Mouse (Mus musculus) intestine, embryonic 14.5 days (tissue): ENCODE results near the gene Eml3. TPM values are rescaled to one million over a fixed set of nuclear protein-coding genes. Genes with fewer than 3 reads are reported as not detected.

ENCODE experiments used
- ATAC-seq: fragments of 200-750 bp; cut with Nextera tagmentation; replicated peaks from 2 replicates; pipeline ENCODE4 v1.8.0; 2017; ENCODE audit warnings: low read depth, moderate number of reproducible peaks, moderate TSS enrichment, moderate library complexity; ENCODE audit not compliant: low FRiP score, low TSS enrichment
- DNase-seq: peaks from one replicate; pipeline ENCODE4 v3.0.0-alpha.2; 2018; ENCODE audit warnings: low spot score
- H3K27ac ChIP-seq: fragments of 300-500 bp; sonication (generic); 2 replicates; pipeline ENCODE4 v1.5.1; 2014; ENCODE audit warnings: low read depth, mild to moderate bottlenecking, control low read depth
- H3K27me3 ChIP-seq: fragments of 300-500 bp; sonication (generic); replicated peaks from 2 replicates; pipeline ENCODE4 v1.6.1; 2014; ENCODE audit warnings: low read length, control low read depth; ENCODE audit not compliant: control insufficient read depth, insufficient read depth
- H3K36me3 ChIP-seq: fragments of 300-500 bp; sonication (generic); 2 replicates; pipeline ENCODE4 v1.6.1; 2014; ENCODE audit warnings: low read length, control low read depth; ENCODE audit not compliant: control insufficient read depth, insufficient read depth
- H3K4me1 ChIP-seq: fragments of 300-500 bp; sonication (generic); replicated peaks from 2 replicates; pipeline ENCODE4 v1.6.1; 2014; ENCODE audit warnings: low read length, control low read depth, mixed read lengths; ENCODE audit not compliant: control insufficient read depth, insufficient read depth
- H3K4me2 ChIP-seq: fragments of 300-500 bp; sonication (generic); 2 replicates; pipeline ENCODE4 v1.6.1; 2014; ENCODE audit warnings: low read length
- H3K4me3 ChIP-seq: fragments of 300-500 bp; sonication (generic); 2 replicates; pipeline ENCODE4 v1.5.1; 2014; ENCODE audit warnings: low read depth, low read length, control low read depth, mixed read lengths
- H3K9ac ChIP-seq: fragments of 300-500 bp; sonication (generic); 2 replicates; pipeline ENCODE4 v1.6.1; 2014; ENCODE audit warnings: mild to moderate bottlenecking, low read length
- H3K9me3 ChIP-seq: fragments of 300-500 bp; sonication (generic); 2 replicates; pipeline ENCODE4 v1.6.1; 2016; ENCODE audit warnings: low read length, control low read depth; ENCODE audit not compliant: control insufficient read depth
- WGBS: fragments of 180-500 bp; shearing (Covaris S2); extraction: QIAGEN DNeasy Blood & Tissue Kit; methylation state at CpG from one replicate; pipeline ENCODE4 v1.1.7; 2014; 5-methylcytosine and 5-hydroxymethylcytosine counted together
- polyA plus RNA-seq: library from polyadenylated mRNA; unstranded; fragments of >200 nt; fragmentation: Nextera tagmentation; extraction: Ambion mirVana; gene quantifications from 2 replicates; pipeline ENCODE4 v1.2.1, GENCODE M21; 2014

Gene Eml3
- polyA plus RNA-seq, 1 experiment from 2014 or later, result 16.8 TPM

DNA sequence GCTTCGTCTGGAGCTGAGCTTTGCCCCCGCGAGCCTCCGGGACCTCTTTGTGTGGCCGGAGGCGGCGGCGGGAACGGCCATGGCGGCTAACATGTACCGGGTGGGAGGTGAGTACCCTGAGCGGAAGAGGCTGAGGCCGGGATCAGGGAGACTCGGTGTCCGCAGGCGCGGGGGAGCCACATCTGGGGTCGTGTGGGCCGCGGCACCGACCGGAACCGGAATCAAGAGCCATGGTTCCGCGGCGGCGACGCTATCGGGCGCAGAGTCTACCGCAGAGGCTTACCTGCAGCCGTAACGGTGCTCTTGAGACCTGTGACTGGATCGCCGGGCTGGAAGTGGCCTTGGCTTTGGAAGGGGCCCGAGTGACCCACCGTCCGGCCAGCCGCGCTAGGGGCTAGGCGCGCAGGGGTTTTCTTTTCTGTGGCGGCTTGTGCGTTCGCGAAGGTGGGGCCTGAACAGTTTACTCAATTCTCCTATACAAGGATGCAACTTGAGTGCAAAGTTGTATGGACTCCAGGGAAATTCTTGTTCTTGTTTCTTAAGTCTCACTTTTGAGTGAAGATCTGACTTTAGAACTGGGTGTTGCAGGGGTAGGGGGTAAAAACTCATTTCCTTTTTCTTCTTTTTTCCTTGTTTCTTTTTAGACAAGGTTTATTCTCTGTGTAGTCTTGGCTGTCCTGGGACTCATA, 13.1 kb downstream of the Eml3 start:
- H3K27me3 ChIP-seq, result no peaks in the 10 kb centered on the region
- no peak for DNase-seq
- under 1% methylated on average over 44 of the region's 46 CpGs for WGBS

DNA sequence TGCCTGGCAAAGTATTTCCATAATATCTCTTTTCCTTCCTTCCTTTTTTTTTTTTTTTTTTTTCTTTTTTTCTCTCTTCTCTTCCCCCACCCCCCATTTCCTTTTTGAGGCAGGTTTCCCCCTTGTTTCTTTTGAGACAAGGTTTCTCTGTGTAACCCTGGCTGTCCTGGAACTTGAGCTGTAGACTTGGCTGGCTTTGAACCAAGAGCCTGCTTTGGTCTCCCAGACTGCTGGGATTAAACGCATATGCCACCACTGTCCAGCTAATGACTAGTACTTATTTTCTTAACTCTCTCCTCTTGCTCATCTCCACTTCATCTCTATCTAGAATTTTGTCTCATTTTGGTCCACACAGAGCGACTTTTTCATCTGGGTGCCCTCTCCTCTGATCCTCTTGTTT, 13.7 kb downstream of the Eml3 start:
- Histone ChIP-seq H3K9me3 (no peaks in the 10 kb centered on the region), H3K4me3 (peak overlapping the region; percentile 98), H3K36me3 (peaks cover 47% of the 10 kb centered on the region), H3K27me3 (no peaks in the 10 kb centered on the region), H3K4me1 (peaks cover 26% of the 10 kb centered on the region), H3K4me2 (peak overlapping the region; percentile 75), H3K27ac (peak overlapping the region; percentile 98; the same call in 1 of the 2 replicates), H3K9ac (peak overlapping the region; percentile 99)
- no peak for DNase-seq
- WGBS, result 56% methylated on average over 2 of the region's 2 CpGs
- ATAC-seq, result no peak

More for the DNA sequence above, 13.1 kb downstream of the Eml3 start:
- H3K4me2 ChIP-seq, result peak overlapping the region; percentile 75
- H3K4me3 ChIP-seq, result peak overlapping the region; percentile 98
- H3K27ac ChIP-seq, result peak overlapping the region; percentile 98
- peaks cover 26% of the 10 kb centered on the region for H3K4me1 ChIP-seq
- ATAC-seq, result peak; percentile 59
- peaks cover 47% of the 10 kb centered on the region for H3K36me3 ChIP-seq
- peak overlapping the region; percentile 99 for H3K9ac ChIP-seq
- no peaks in the 10 kb centered on the region for H3K9me3 ChIP-seq

DNA sequence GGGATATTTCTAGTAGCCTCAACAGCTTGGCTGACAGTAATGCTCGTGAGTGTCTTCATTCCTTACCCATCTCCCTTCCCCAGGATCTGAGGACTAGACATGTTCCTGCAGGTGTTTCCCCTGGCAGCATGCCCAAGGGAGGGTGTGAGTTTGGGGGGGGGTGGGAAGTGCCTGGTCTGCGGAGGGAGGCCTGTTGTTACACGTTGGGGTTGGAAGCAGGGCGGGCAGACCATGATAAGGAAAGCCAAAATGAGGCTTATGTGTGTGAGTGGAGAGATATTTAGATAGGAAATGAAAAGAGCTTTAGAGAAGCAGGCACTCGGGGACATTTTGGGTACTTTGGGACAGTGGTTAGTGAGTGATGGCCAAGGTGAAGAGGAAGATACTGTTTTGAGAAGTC, 14.7 kb downstream of the Eml3 start:
- Histone ChIP-seq H3K27ac (no peak overlapping the region), H3K27me3 (no peaks in the 10 kb centered on the region), H3K4me1 (peaks cover 26% of the 10 kb centered on the region), H3K36me3 (peaks cover 48% of the 10 kb centered on the region), H3K9ac (no peak overlapping the region), H3K4me3 (peak overlapping the region; percentile 6; the same call in 1 of the 2 replicates), H3K4me2 (peak overlapping the region; percentile 75), H3K9me3 (no peaks in the 10 kb centered on the region)
- 43% methylated on average over 5 of the region's 5 CpGs for WGBS
- ATAC-seq (no peak), DNase-seq (no peak)

DNA sequence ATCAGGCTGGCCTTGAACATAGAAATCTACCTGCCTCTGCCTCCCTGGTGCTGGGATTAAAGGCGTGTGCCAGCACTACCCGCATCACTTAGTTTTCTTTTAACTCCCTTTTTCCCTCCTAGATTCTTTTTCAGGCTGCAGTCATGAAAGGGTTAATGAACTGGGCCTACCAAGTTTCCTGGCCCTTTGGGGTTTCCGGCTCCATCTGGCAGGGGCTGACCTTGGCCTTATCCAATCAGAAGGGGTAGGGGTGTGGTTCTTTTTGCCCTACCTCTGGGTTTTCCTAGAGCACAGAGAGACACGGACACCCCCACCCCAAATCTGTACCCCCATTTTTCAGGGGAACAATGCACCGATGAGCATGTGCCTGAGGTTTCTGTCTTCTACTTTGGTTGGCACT, 15.4 kb downstream of the Eml3 start:
- Histone ChIP-seq H3K4me2 (peak overlapping the region; percentile 75), H3K27ac (no peak overlapping the region), H3K4me3 (peak overlapping the region; percentile 28), H3K9me3 (no peaks in the 10 kb centered on the region), H3K27me3 (no peaks in the 10 kb centered on the region), H3K4me1 (peaks cover 26% of the 10 kb centered on the region), H3K9ac (peak overlapping the region; percentile 25; the same call in 1 of the 2 replicates), H3K36me3 (peaks cover 49% of the 10 kb centered on the region)
- WGBS, result 29% methylated on average over 5 of the region's 5 CpGs
- no peak for ATAC-seq
- DNase-seq, result peak; percentile 88

DNA sequence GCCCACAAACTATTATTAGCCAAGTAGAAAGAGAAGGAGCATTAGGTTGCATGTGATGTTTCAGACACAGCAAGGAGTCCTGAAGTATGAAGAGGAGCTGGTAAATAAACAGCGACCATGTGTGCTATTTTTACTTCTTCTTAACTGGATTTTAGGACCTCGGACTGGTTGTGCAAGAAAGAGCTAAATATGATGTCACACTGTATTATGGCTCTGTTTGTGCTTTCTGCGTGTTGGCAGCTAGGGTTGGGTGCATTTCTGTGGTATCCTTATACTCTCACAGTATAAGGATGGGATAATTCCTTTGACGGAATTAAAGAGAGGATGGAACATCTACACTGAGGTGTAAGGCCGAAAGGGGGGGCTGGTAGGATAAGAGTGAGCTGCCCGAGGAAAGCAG, 15.9 kb downstream of the Eml3 start:
- peaks cover 26% of the 10 kb centered on the region for H3K4me1 ChIP-seq
- no peaks in the 10 kb centered on the region for H3K9me3 ChIP-seq
- 82% methylated on average over 6 of the region's 6 CpGs for WGBS
- H3K27ac ChIP-seq, result no peak overlapping the region
- H3K4me2 ChIP-seq, result peak overlapping the region; percentile 75
- no peak for ATAC-seq
- peak overlapping the region; percentile 25 for H3K9ac ChIP-seq
- H3K36me3 ChIP-seq, result peaks cover 51% of the 10 kb centered on the region
- no peaks in the 10 kb centered on the region for H3K27me3 ChIP-seq
- H3K4me3 ChIP-seq, result peak overlapping the region; percentile 28
- DNase-seq, result no peak

DNA sequence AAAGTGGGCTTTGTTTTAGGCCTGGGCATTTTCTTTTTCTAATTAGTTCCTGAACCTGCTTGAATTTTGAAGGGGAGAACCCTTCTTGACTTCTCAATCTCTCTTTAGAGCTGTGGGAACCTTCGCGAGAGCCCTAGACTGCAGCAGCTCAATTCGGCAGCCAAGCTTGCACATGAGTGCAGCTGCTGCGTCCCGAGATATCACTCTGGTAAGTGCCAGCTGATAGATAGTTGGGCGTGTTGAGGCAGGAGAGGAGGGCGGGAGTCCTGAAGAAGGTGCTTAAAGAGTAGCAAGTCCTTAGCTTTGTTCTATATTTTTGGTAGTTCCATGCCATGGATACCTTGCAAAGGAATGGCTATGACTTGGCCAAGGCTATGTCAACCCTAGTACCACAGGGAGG, 17.6 kb downstream of the Eml3 start:
- Histone ChIP-seq H3K4me3 (no peak overlapping the region), H3K27ac (no peak overlapping the region), H3K4me2 (no peak overlapping the region), H3K27me3 (no peaks in the 10 kb centered on the region), H3K9ac (no peak overlapping the region), H3K9me3 (no peaks in the 10 kb centered on the region), H3K4me1 (peaks cover 21% of the 10 kb centered on the region), H3K36me3 (peaks cover 68% of the 10 kb centered on the region)
- ATAC-seq (no peak), DNase-seq (no peak)
- 92% methylated on average over 7 of the region's 7 CpGs for WGBS

DNA sequence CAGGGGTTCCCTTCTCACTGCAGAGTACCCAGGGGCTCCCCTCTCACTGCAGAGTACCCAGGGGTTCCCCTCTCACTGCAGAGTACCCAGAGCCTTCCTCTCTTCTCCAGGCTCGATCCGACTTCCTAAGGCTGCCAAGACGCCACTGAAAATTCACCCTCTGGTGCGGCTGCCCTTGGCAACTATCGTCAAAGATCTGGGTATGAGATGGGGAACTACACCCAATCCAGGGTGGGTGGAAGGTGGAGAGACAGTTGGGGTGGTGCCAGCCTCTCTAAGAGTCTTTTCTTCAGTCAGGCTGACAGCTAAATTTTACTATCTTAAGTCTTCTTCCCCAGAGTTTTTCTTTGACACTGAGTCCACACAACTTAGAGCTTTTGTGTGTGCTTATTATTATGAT, 20.8 kb downstream of the Eml3 start:
- Histone ChIP-seq H3K4me1 (peaks cover 16% of the 10 kb centered on the region), H3K4me3 (no peak overlapping the region), H3K27ac (no peak overlapping the region), H3K27me3 (no peaks in the 10 kb centered on the region), H3K9ac (no peak overlapping the region), H3K9me3 (no peaks in the 10 kb centered on the region), H3K4me2 (no peak overlapping the region), H3K36me3 (peaks cover 71% of the 10 kb centered on the region)
- WGBS, result 90% methylated on average over 5 of the region's 5 CpGs
- DNase-seq (no peak), ATAC-seq (no peak)

DNA sequence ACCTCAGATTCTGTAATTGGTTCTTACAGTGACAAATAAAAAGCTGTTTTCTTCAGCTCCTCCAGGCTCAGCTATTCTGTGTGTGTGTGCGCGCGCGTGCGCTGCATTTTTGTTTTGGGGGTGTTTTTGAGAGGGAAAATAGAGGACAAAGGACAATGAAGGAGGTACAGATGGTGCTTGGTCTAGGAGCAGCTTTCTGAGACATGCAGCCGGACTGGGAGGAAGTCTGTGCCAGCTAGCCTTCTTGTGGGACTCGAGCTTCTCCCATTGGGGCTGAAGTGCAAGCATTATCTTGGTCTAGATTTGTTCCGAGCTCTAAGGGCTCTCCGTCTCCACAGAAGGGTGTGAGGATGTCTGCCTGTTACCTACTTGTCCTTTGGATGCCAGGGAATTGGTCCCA, 22.9 kb downstream of the Eml3 start:
- H3K9ac ChIP-seq, result no peak overlapping the region
- no peak overlapping the region for H3K27ac ChIP-seq
- DNase-seq (no peak), ATAC-seq (no peak)
- no peaks in the 10 kb centered on the region for H3K27me3 ChIP-seq
- 91% methylated on average over 9 of the region's 9 CpGs for WGBS
- H3K4me1 ChIP-seq, result peaks cover 16% of the 10 kb centered on the region
- no peak overlapping the region for H3K4me3 ChIP-seq
- no peak overlapping the region for H3K4me2 ChIP-seq
- no peaks in the 10 kb centered on the region for H3K9me3 ChIP-seq
- H3K36me3 ChIP-seq, result peaks cover 67% of the 10 kb centered on the region
